9 mouse cellular contexts compared by ENCODE assay signal in genomic region chr3:142490465-142490864, GRCm38 (mm10). TPM values are rescaled to one million over a fixed set of nuclear protein-coding genes. Genes with fewer than 3 reads are reported as not detected.
DNase-seq lines count a peak whose midpoint lies in the region; ATAC-seq and TF ChIP-seq lines count a peak whose summit lies in the region.
"Had no signal": no experiment of that assay in that cellular context is flagged by ENCODE, and none has a peak within 500 bp of the region (broad histone marks: within the 10 kb centered on the region; RNA-seq: fewer than 3 reads in every experiment).

No protein-coding gene starts in this region.

- H3K9ac ChIP-seq in heart, adult 2 months (ENCODE audit: low read depth, low read length), result no peak overlapping the region
- H3K9ac ChIP-seq in heart, embryonic 12.5 days, result no peak overlapping the region
- no peak overlapping the region for H3K9ac ChIP-seq in forebrain, embryonic 13.5 days
- H3K9ac ChIP-seq in hindbrain, embryonic 11.5 days (ENCODE audit: low read depth, low read length), result no peak overlapping the region
- H3K9ac ChIP-seq: liver, embryonic 15.5 days had no signal

- TF ChIP-seq EP300 in heart, adult 2 months (IDR thresholded peaks at IDR 0.05; ENCODE audit: insufficient read depth, low read depth, low read length), result peak; percentile 75; the same call in 1 of the 2 replicates

- 51% methylated on average over 1 of the region's 1 CpGs for WGBS in heart, adult 2 months
- WGBS in heart, embryonic 12.5 days, result 35% methylated on average over 1 of the region's 1 CpGs
- WGBS in forebrain, embryonic 13.5 days, result 62% methylated on average over 1 of the region's 1 CpGs
- WGBS in hindbrain, embryonic 11.5 days, result 78% methylated on average over 1 of the region's 1 CpGs

- intact Hi-C loops in heart, adult 2 months (cut with DNase I), result loop anchor here (1.0 to 2.0 kb wide), 2 partner anchors 156 to 218 kb away; no protein-coding TSS in a partner anchor

- no peaks in the 10 kb centered on the region for H3K27me3 ChIP-seq in heart, adult 2 months (ENCODE audit: control insufficient read depth, insufficient read depth, low read length)
- H3K27me3 ChIP-seq in heart, embryonic 12.5 days (replicated peaks), result no peaks in the 10 kb centered on the region
- H3K27me3 ChIP-seq in forebrain, embryonic 13.5 days, result no peaks in the 10 kb centered on the region
- H3K27me3 ChIP-seq in hindbrain, embryonic 11.5 days (ENCODE audit: control insufficient read depth, insufficient read depth, low read length), result no peaks in the 10 kb centered on the region

- H3K27ac ChIP-seq in heart, adult 2 months, result no peak overlapping the region
- H3K27ac ChIP-seq in heart, embryonic 12.5 days (ENCODE audit: poor library complexity, severe bottlenecking), result no peak overlapping the region
- H3K27ac ChIP-seq in forebrain, embryonic 13.5 days, result no peak overlapping the region
- no peak overlapping the region for H3K27ac ChIP-seq in hindbrain, embryonic 11.5 days (ENCODE audit: low read depth, low read length)
- H3K27ac ChIP-seq: liver, embryonic 15.5 days had no signal

- DNase-seq in heart, adult 2 months, result peak; percentile 66 to 68
- DNase-seq in c-Kit-positive CD71-positive TER-119-negative erythroid progenitor cells, embryonic 14.5 days (ENCODE audit: low read depth), result peak; percentile 42
- peak; percentile 80 for DNase-seq in hindbrain, embryonic 11.5 days (ENCODE audit: low spot score)
- DNase-seq in layer of hippocampus, postnatal 36 days, result peak; percentile 24 to 46
- peak; percentile 79 for DNase-seq in mesoderm, embryonic 11.5 days (ENCODE audit: low read depth, low spot score)
- peak; percentile 30 to 37 for DNase-seq in right cerebral cortex, postnatal 36 days (ENCODE audit: low spot score in 2 of 2)

- no peaks in the 10 kb centered on the region for H3K9me3 ChIP-seq in heart, embryonic 12.5 days (replicated peaks)
- H3K9me3 ChIP-seq in forebrain, embryonic 13.5 days (replicated peaks), result no peaks in the 10 kb centered on the region
- no peaks in the 10 kb centered on the region for H3K9me3 ChIP-seq in hindbrain, embryonic 11.5 days (ENCODE audit: control insufficient read depth, low read length)
- H3K9me3 ChIP-seq: liver, embryonic 15.5 days had no signal

- no peak for TF ChIP-seq POLR2A in heart, adult 2 months (IDR thresholded peaks at IDR 0.05; ENCODE audit: insufficient read depth, low read depth, low read length)

- H3K4me2 ChIP-seq in heart, embryonic 12.5 days, result no peak overlapping the region
- H3K4me2 ChIP-seq in forebrain, embryonic 13.5 days, result no peak overlapping the region
- H3K4me2 ChIP-seq in hindbrain, embryonic 11.5 days (replicated peaks; ENCODE audit: low read depth, low read length), result no peak overlapping the region
- H3K4me2 ChIP-seq: liver, embryonic 15.5 days had no signal

- no peak for ATAC-seq in heart, embryonic 12.5 days (ENCODE audit: insufficient number of reproducible peaks, low FRiP score)
- ATAC-seq in forebrain, embryonic 13.5 days, result peak; percentile 83
- peak; percentile 78 for ATAC-seq in hindbrain, embryonic 11.5 days (ENCODE audit: low FRiP score)

- no peak overlapping the region for H3K4me3 ChIP-seq in heart, adult 2 months
- no peak overlapping the region for H3K4me3 ChIP-seq in heart, embryonic 12.5 days
- H3K4me3 ChIP-seq in forebrain, embryonic 13.5 days, result no peak overlapping the region
- no peak overlapping the region for H3K4me3 ChIP-seq in hindbrain, embryonic 11.5 days (ENCODE audit: low read depth, low read length)
- H3K4me3 ChIP-seq: liver, embryonic 15.5 days had no signal

- peaks cover 5% of the 10 kb centered on the region for H3K36me3 ChIP-seq in heart, adult 2 months (ENCODE audit: control insufficient read depth, insufficient read depth, low read length)
- H3K36me3 ChIP-seq in heart, embryonic 12.5 days, result no peaks in the 10 kb centered on the region
- H3K36me3 ChIP-seq in forebrain, embryonic 13.5 days (ENCODE audit: poor library complexity, severe bottlenecking), result no peaks in the 10 kb centered on the region
- no peaks in the 10 kb centered on the region for H3K36me3 ChIP-seq in hindbrain, embryonic 11.5 days (ENCODE audit: control insufficient read depth, insufficient read depth, low read length)
- H3K36me3 ChIP-seq: liver, embryonic 15.5 days had no signal

- TF ChIP-seq CTCF in heart, adult 2 months (IDR thresholded peaks at IDR 0.05), result peak; percentile 95

- H3K79me2 ChIP-seq in heart, adult 2 months (replicated peaks; ENCODE audit: control insufficient read depth, insufficient read depth, low read length), result no peaks in the 10 kb centered on the region

- peaks cover 7% of the 10 kb centered on the region for H3K4me1 ChIP-seq in heart, adult 2 months (ENCODE audit: control insufficient read depth, insufficient read depth, low read length)
- peaks cover 4% of the 10 kb centered on the region; the same call in 1 of the 2 replicates for H3K4me1 ChIP-seq in heart, embryonic 12.5 days (replicated peaks)
- no peaks in the 10 kb centered on the region for H3K4me1 ChIP-seq in forebrain, embryonic 13.5 days
- H3K4me1 ChIP-seq in hindbrain, embryonic 11.5 days (replicated peaks; ENCODE audit: control insufficient read depth, insufficient read depth, low read length), result no peaks in the 10 kb centered on the region
- H3K4me1 ChIP-seq: liver, embryonic 15.5 days had no signal

RNA-seq across cellular contexts. Expression of gene Gbp5, which starts 3.3 kb away (rescaled TPM):
- total RNA-seq in heart, adult 2 months (2021), result 10 to 100 TPM in 1 of 2 experiments, 1 to 10 TPM in 1; 6.0 to 10.9 TPM
- 2.1 and 4.3 TPM in 2 replicates for polyA plus RNA-seq in heart, adult 2 months (2012; rRNA removed)
- 0.06 and 0.09 TPM in 2 replicates for polyA plus RNA-seq in heart, embryonic 12.5 days (2016; fragmentation: Nextera tagmentation; extraction: Ambion mirVana)
- polyA plus RNA-seq in forebrain, embryonic 13.5 days (2015; fragmentation: Nextera tagmentation; extraction: Ambion mirVana), result not detected in 2 replicates
- polyA plus RNA-seq in hindbrain, embryonic 11.5 days (2014; fragmentation: Nextera tagmentation; extraction: Ambion mirVana), result 0.19 TPM in 1 of 2 replicates, not detected in the other
- total RNA-seq in layer of hippocampus, postnatal 36 days (2021), result 1 to 10 TPM; 2.5 to 3.9 TPM

RNA-seq across cellular contexts. Expression of gene Gbp7, which starts 39.7 kb away (rescaled TPM):
- total RNA-seq in heart, adult 2 months (2021), result 10 to 100 TPM in 1 of 2 experiments, 1 to 10 TPM in 1; 8.3 to 13.9 TPM
- 2.8 and 4.5 TPM in 2 replicates for polyA plus RNA-seq in heart, adult 2 months (2012; rRNA removed)
- polyA plus RNA-seq in heart, embryonic 12.5 days (2016; fragmentation: Nextera tagmentation; extraction: Ambion mirVana), result 1.4 and 1.8 TPM in 2 replicates
- polyA plus RNA-seq in forebrain, embryonic 13.5 days (2015; fragmentation: Nextera tagmentation; extraction: Ambion mirVana), result 0.58 and 0.91 TPM in 2 replicates
- polyA plus RNA-seq in hindbrain, embryonic 11.5 days (2014; fragmentation: Nextera tagmentation; extraction: Ambion mirVana), result 1.5 and 2.3 TPM in 2 replicates
- 1 to 10 TPM; 2.3 to 2.4 TPM for total RNA-seq in layer of hippocampus, postnatal 36 days (2021)
